Mouse (Mus musculus) heart, embryonic 11.5 days (tissue): ENCODE measurements at regions not wholly inside any gene's neighbourhood (a gene's known extent, or its start where the extent isn't known, plus 50 kb on each side); places are given as distances from the start of the nearest gene placed in this dataset.

ENCODE experiments used
- ATAC-seq: fragments of 200-750 bp; cut with Nextera tagmentation; replicated peaks from 2 replicates; pipeline ENCODE4 v1.8.0; 2017; ENCODE audit warnings: moderate library complexity; ENCODE audit not compliant: insufficient number of reproducible peaks, low FRiP score, low TSS enrichment
- H3K27ac ChIP-seq: fragments of 300-500 bp; sonication (generic); 2 replicates; pipeline ENCODE4 v1.5.1; 2014; ENCODE audit warnings: mild to moderate bottlenecking, low read depth, low read length
- H3K27me3 ChIP-seq: fragments of 300-500 bp; sonication (generic); 2 replicates; pipeline ENCODE4 v1.6.1; 2014; ENCODE audit warnings: mild to moderate bottlenecking, low read length, mixed read lengths; ENCODE audit not compliant: control insufficient read depth, insufficient read depth
- H3K36me3 ChIP-seq: fragments of 300-500 bp; sonication (generic); 2 replicates; pipeline ENCODE4 v1.6.1; 2014; ENCODE audit warnings: mild to moderate bottlenecking, low read length, moderate library complexity, mixed read lengths; ENCODE audit not compliant: control insufficient read depth, insufficient read depth
- H3K4me1 ChIP-seq: fragments of 300-500 bp; sonication (generic); 2 replicates; pipeline ENCODE4 v1.6.1; 2014; ENCODE audit warnings: low read length; ENCODE audit not compliant: control insufficient read depth, insufficient read depth
- H3K4me2 ChIP-seq: fragments of 300-500 bp; sonication (generic); 2 replicates; pipeline ENCODE4 v1.6.1; 2014; ENCODE audit warnings: mild to moderate bottlenecking, moderate library complexity
- H3K4me3 ChIP-seq: fragments of 300-500 bp; sonication (generic); 2 replicates; pipeline ENCODE4 v1.5.1; 2014; ENCODE audit warnings: low read depth, low read length
- H3K9ac ChIP-seq: fragments of 300-500 bp; sonication (generic); 2 replicates; pipeline ENCODE4 v1.6.1; 2014; ENCODE audit warnings: mild to moderate bottlenecking, low read depth, low read length, moderate library complexity
- H3K9me3 ChIP-seq: fragments of 300-500 bp; sonication (generic); replicated peaks from 2 replicates; pipeline ENCODE4 v1.6.1; 2016; ENCODE audit warnings: low read length; ENCODE audit not compliant: control insufficient read depth
- WGBS: fragments of 180-500 bp; shearing (Covaris S2); extraction: QIAGEN DNeasy Blood & Tissue Kit; methylation state at CpG from one replicate; pipeline ENCODE4 v1.1.7; 2014; ENCODE audit not compliant: insufficient replicate concordance; 5-methylcytosine and 5-hydroxymethylcytosine counted together

DNA sequence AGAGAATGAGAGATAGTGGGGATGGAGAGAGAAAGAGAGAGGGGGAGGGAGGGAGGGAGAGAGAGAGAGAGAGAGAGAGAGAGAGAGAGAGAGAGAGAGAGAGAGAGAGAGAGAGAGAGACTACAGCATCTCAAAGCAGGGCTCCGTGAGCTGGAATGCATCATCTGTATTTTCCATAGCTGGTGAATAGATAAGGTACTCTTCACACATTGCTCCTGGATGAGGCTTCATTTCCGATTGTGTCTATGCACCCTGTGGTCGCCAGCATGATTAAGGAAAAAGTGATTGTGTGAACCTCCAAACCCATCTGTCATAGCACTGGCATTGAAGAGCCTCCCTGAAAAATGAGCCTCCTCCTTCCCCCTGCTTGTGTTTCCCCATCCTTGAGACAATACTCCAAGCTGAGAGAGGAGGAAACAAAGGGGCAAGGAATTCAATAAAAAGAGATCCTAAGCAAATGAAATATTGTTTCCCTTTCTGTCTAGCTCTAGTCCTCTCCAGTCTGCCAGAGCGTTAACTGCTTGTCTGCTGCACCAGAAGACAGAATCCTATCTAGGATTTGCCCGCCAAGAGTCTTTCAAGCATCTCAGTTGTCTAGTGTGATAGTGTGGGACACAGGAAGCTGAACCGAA is 130.4 kb upstream of the Spats2l start:
- H3K4me1 ChIP-seq = no peaks in the 10 kb centered on the region
- no peak for ATAC-seq
- H3K4me3 ChIP-seq = no peak overlapping the region
- no peaks in the 10 kb centered on the region for H3K36me3 ChIP-seq
- no peaks in the 10 kb centered on the region for H3K27me3 ChIP-seq
- H3K27ac ChIP-seq = no peak overlapping the region
- no peak overlapping the region for H3K9ac ChIP-seq
- H3K4me2 ChIP-seq = no peak overlapping the region
- H3K9me3 ChIP-seq = no peaks in the 10 kb centered on the region
- 21% methylated on average over 6 of the region's 6 CpGs for WGBS

GRCm38 (mm10) chr1:57664962-57665361 is 109.0 kb upstream of the Spats2l start:
- Histone ChIP-seq H3K36me3 (no peaks in the 10 kb centered on the region), H3K9me3 (no peaks in the 10 kb centered on the region), H3K27me3 (no peaks in the 10 kb centered on the region), H3K4me1 (peaks cover 5% of the 10 kb centered on the region; the same call in 1 of the 2 replicates), H3K27ac (no peak overlapping the region), H3K4me3 (no peak overlapping the region), H3K4me2 (no peak overlapping the region), H3K9ac (no peak overlapping the region)
- 60% methylated on average over 5 of the region's 5 CpGs for WGBS
- no peak for ATAC-seq

GRCm38 (mm10) chr1:57665724-57666123 is 108.2 kb upstream of the Spats2l start:
- WGBS = 49% methylated on average over 3 of the region's 3 CpGs
- H3K4me3 ChIP-seq = no peak overlapping the region
- H3K27ac ChIP-seq = no peak overlapping the region
- H3K4me2 ChIP-seq = no peak overlapping the region
- H3K9ac ChIP-seq = no peak overlapping the region
- no peaks in the 10 kb centered on the region for H3K27me3 ChIP-seq
- H3K36me3 ChIP-seq = no peaks in the 10 kb centered on the region
- peaks cover 5% of the 10 kb centered on the region; the same call in 1 of the 2 replicates for H3K4me1 ChIP-seq
- ATAC-seq = no peak
- H3K9me3 ChIP-seq = no peaks in the 10 kb centered on the region

- H3K9ac ChIP-seq = no peak overlapping the region
- H3K27ac ChIP-seq = no peak overlapping the region
- no peaks in the 10 kb centered on the region for H3K27me3 ChIP-seq
- ATAC-seq = no peak
- no peaks in the 10 kb centered on the region for H3K9me3 ChIP-seq
- 38% methylated on average over 6 of the region's 6 CpGs for WGBS
- H3K4me2 ChIP-seq = no peak overlapping the region
- H3K36me3 ChIP-seq = no peaks in the 10 kb centered on the region
- H3K4me3 ChIP-seq = no peak overlapping the region
- H3K4me1 ChIP-seq = peaks cover 5% of the 10 kb centered on the region; the same call in 1 of the 2 replicates
These were observed 107.7 kb upstream of the Spats2l start for GRCm38 (mm10) chr1:57666179-57666693.

GRCm38 (mm10) chr1:57673415-57673814 is 100.5 kb upstream of the Spats2l start:
- 68% methylated on average over 2 of the region's 2 CpGs for WGBS
- ATAC-seq = no peak

DNA sequence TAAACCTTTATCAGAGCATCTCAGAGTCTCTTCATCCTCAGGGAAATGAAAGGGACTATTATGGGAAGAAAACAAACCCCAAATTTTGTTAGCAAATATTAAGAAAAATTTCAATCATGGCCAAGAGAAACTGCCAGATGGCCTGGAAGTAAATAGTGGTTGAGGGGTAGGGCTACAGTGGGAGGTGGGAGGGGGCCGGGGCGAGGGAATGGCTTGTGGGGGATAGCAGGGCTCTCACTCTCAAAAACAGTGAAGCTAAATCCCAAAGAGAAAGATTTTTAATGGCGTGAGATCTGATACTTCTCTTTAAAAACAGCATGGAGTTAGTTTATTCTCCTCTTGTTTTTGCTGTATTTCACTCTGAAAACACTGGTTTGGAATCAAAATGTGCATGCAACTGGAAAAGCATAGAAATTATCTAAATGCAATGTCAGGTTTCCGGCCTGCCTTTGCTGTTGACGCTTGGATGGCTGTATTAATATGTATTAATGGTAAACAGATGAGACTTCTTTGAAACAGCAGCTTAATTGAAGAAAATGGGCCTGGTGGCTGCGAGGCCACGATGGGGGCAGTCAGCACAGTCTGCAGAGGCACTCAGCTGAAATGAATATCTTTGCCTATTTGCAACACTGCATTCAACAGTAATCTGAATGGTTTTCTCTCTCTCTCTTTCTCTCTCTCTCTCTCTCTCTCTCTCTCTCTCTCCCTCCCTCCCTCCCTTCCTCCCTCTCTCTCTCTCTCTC is 99.8 kb upstream of the Spats2l start:
- no peak for ATAC-seq
- Histone ChIP-seq H3K36me3 (no peaks in the 10 kb centered on the region), H3K4me2 (no peak overlapping the region), H3K27me3 (no peaks in the 10 kb centered on the region), H3K27ac (no peak overlapping the region), H3K4me3 (no peak overlapping the region), H3K4me1 (no peaks in the 10 kb centered on the region), H3K9ac (no peak overlapping the region), H3K9me3 (no peaks in the 10 kb centered on the region)
- WGBS = 67% methylated on average over 7 of the region's 7 CpGs

More at GRCm38 (mm10) chr1:57673415-57673814, 100.5 kb upstream of the Spats2l start:
- Histone ChIP-seq H3K4me1 (no peaks in the 10 kb centered on the region), H3K4me2 (no peak overlapping the region), H3K9me3 (no peaks in the 10 kb centered on the region), H3K27ac (no peak overlapping the region), H3K9ac (no peak overlapping the region), H3K4me3 (no peak overlapping the region), H3K36me3 (no peaks in the 10 kb centered on the region), H3K27me3 (no peaks in the 10 kb centered on the region)

DNA sequence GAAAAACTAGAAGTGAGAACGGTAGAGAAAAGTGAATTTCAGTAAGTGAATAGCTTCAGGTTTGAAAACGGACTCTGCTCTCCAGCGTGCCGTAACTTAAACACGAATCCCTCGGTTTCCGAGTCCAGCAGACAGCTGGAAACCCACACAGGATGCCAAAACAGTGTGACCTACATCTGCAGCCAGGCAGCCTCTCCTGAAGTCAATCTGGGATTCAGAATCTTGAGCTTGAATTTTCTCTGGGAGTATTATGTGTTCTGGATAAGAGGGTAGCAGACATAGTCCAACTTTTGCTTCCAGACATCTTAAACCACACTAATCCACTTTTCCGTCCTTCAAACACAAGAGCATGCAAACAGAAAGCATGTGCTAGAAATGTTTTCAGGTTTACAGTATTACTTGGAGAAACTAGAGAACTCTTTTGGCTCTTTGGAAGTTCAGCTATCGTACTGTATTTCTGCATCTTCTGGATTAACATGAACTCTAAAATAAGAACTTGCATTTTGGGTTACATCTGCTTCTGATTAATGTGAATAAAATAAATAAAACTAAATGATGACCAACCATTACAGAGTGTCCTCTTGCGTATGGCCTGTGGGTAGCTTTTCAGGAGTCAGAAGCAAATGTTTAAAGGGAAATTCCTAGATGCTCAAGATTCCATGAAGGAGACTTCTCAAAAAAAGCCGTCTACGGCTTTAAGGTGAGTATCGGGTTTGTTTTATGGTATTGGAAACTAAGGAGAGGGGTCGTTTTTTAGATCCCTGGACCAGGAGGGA is 89.4 kb upstream of the Spats2l start:
- H3K9me3 ChIP-seq = no peaks in the 10 kb centered on the region
- WGBS = 76% methylated on average over 14 of the region's 14 CpGs
- no peaks in the 10 kb centered on the region for H3K4me1 ChIP-seq
- no peak overlapping the region for H3K27ac ChIP-seq
- H3K9ac ChIP-seq = no peak overlapping the region
- H3K36me3 ChIP-seq = no peaks in the 10 kb centered on the region
- no peak for ATAC-seq
- no peak overlapping the region for H3K4me2 ChIP-seq
- no peak overlapping the region for H3K4me3 ChIP-seq
- H3K27me3 ChIP-seq = no peaks in the 10 kb centered on the region

DNA sequence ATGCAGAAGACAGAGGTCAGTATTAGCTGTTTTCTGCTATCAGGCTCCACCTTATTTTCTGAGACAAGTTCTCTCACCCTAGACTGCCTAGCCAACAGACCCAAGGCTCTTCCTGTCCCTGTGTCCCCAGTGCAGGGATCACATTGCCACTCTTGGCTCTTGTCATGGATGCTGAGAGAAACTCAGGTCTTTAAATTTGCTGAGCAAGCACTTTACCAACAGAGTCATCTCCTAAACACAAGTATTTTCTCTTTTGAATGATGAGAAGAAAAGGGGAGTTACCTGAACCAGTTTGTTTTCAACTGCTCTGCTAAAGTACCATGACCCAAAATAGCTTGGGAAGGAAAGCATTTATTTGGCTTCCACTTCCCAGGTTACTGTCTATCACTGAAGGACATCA is 84.7 kb upstream of the Spats2l start:
- Histone ChIP-seq H3K4me2 (no peak overlapping the region), H3K9ac (no peak overlapping the region), H3K4me3 (no peak overlapping the region), H3K27me3 (no peaks in the 10 kb centered on the region), H3K9me3 (no peaks in the 10 kb centered on the region; the same call in none of the 2 replicates), H3K36me3 (no peaks in the 10 kb centered on the region), H3K4me1 (no peaks in the 10 kb centered on the region), H3K27ac (no peak overlapping the region)
- no peak for ATAC-seq
